Mouse (Mus musculus): Measurements from ENCODE around the gene Hk1. TPM values are rescaled to one million over a fixed set of nuclear protein-coding genes. Genes with fewer than 3 reads are reported as not detected.

Gene Hk1
- polyA plus RNA-seq, 1 experiment from 2014 or later: 83.4 TPM

- Histone ChIP-seq H3K4me2 (no peak overlapping the region), H3K36me3 (peaks cover 67% of the 10 kb centered on the region), H3K27ac (no peak overlapping the region), H3K4me3 (no peak overlapping the region), H3K4me1 (replicated peaks) (no peaks in the 10 kb centered on the region), H3K9me3 (no peaks in the 10 kb centered on the region), H3K27me3 (no peaks in the 10 kb centered on the region), H3K9ac (no peak overlapping the region)
- whole genome bisulfite sequencing: 89% methylated on average over 4 of the region's 4 CpGs
- no peak for ATAC-seq (ENCODE audit: low FRiP score)
Observed at GRCm38 (mm10) chr10:62279671-62280070, 100.0 kb downstream of the Hk1 start.

- Histone ChIP-seq H3K9me3 (no peaks in the 10 kb centered on the region), H3K36me3 (peaks cover 67% of the 10 kb centered on the region), H3K4me3 (no peak overlapping the region), H3K27me3 (no peaks in the 10 kb centered on the region), H3K27ac (no peak overlapping the region), H3K4me1 (replicated peaks) (no peaks in the 10 kb centered on the region), H3K4me2 (no peak overlapping the region), H3K9ac (no peak overlapping the region)
- ATAC-seq (ENCODE audit: low FRiP score): no peak
- WGBS: 66% methylated on average over 3 of the region's 3 CpGs
Observed at GRCm38 (mm10) chr10:62279066-62279465, 100.6 kb downstream of the Hk1 start.

- no peaks in the 10 kb centered on the region for H3K9me3 ChIP-seq
- no peak overlapping the region for H3K4me3 ChIP-seq
- peaks cover 68% of the 10 kb centered on the region for H3K36me3 ChIP-seq
- ATAC-seq (ENCODE audit: low FRiP score): no peak
- no peak overlapping the region for H3K9ac ChIP-seq
- no peak overlapping the region for H3K27ac ChIP-seq
- 95% methylated on average over 18 of the region's 19 CpGs for whole genome bisulfite sequencing
- H3K4me2 ChIP-seq: no peak overlapping the region
- H3K27me3 ChIP-seq: no peaks in the 10 kb centered on the region
- no peaks in the 10 kb centered on the region for H3K4me1 ChIP-seq (replicated peaks)
Observed at GRCm38 (mm10) chr10:62277499-62278293, 102.0 kb downstream of the Hk1 start.

GRCm38 (mm10) chr10:62275235-62275634 is 104.5 kb downstream of the Hk1 start:
- ATAC-seq (ENCODE audit: low FRiP score): no peak
- H3K9me3 ChIP-seq: no peaks in the 10 kb centered on the region
- H3K36me3 ChIP-seq: peaks cover 66% of the 10 kb centered on the region
- H3K4me2 ChIP-seq: no peak overlapping the region
- H3K4me1 ChIP-seq (replicated peaks): no peaks in the 10 kb centered on the region
- H3K9ac ChIP-seq: no peak overlapping the region
- no peak overlapping the region for H3K4me3 ChIP-seq
- no peaks in the 10 kb centered on the region for H3K27me3 ChIP-seq
- 41% methylated on average over 4 of the region's 4 CpGs for WGBS
- H3K27ac ChIP-seq: no peak overlapping the region

- H3K4me2 ChIP-seq: no peak overlapping the region
- no peaks in the 10 kb centered on the region for H3K9me3 ChIP-seq
- H3K4me1 ChIP-seq (replicated peaks): no peaks in the 10 kb centered on the region
- no peak for ATAC-seq (ENCODE audit: low FRiP score)
- WGBS: 84% methylated on average over 16 of the region's 16 CpGs
- H3K27ac ChIP-seq: no peak overlapping the region
- H3K9ac ChIP-seq: no peak overlapping the region
- H3K36me3 ChIP-seq: peaks cover 58% of the 10 kb centered on the region
- H3K4me3 ChIP-seq: no peak overlapping the region
- H3K27me3 ChIP-seq: peaks cover 3% of the 10 kb centered on the region; the same call in 1 of the 2 replicates
Observed at GRCm38 (mm10) chr10:62269278-62269677, 110.4 kb downstream of the Hk1 start.

- WGBS: 84% methylated on average over 2 of the region's 2 CpGs
Observed at GRCm38 (mm10) chr10:62264299-62264698, 115.4 kb downstream of the Hk1 start.

GRCm38 (mm10) chr10:62261115-62261886 is 118.4 kb downstream of the Hk1 start:
- WGBS: 19% methylated on average over 18 of the region's 18 CpGs
- Histone ChIP-seq H3K9ac (no peak overlapping the region), H3K4me1 (replicated peaks) (no peaks in the 10 kb centered on the region), H3K36me3 (no peaks in the 10 kb centered on the region), H3K27me3 (peaks cover 11% of the 10 kb centered on the region), H3K27ac (no peak overlapping the region), H3K4me2 (no peak overlapping the region), H3K9me3 (no peaks in the 10 kb centered on the region), H3K4me3 (no peak overlapping the region)
- peak; percentile 49; the same call in 1 of the 2 replicates for ATAC-seq (ENCODE audit: low FRiP score)

More at GRCm38 (mm10) chr10:62264299-62264698, 115.4 kb downstream of the Hk1 start:
- Histone ChIP-seq H3K9ac (no peak overlapping the region), H3K4me1 (replicated peaks) (no peaks in the 10 kb centered on the region), H3K36me3 (peaks cover 12% of the 10 kb centered on the region), H3K9me3 (no peaks in the 10 kb centered on the region), H3K4me3 (no peak overlapping the region), H3K4me2 (no peak overlapping the region), H3K27me3 (peaks cover 8% of the 10 kb centered on the region), H3K27ac (no peak overlapping the region)
- ATAC-seq (ENCODE audit: low FRiP score): no peak

- no peak overlapping the region for H3K27ac ChIP-seq
- no peak overlapping the region for H3K9ac ChIP-seq
- H3K27me3 ChIP-seq: peaks cover 8% of the 10 kb centered on the region; the same call in 1 of the 2 replicates
- no peak overlapping the region for H3K4me2 ChIP-seq
- ATAC-seq (ENCODE audit: low FRiP score): no peak
- H3K9me3 ChIP-seq: no peaks in the 10 kb centered on the region
- H3K4me1 ChIP-seq (replicated peaks): no peaks in the 10 kb centered on the region
- no peak overlapping the region for H3K4me3 ChIP-seq
- H3K36me3 ChIP-seq: no peaks in the 10 kb centered on the region
- WGBS: 91% methylated on average over 5 of the region's 5 CpGs
Observed at GRCm38 (mm10) chr10:62258298-62258697, 121.4 kb downstream of the Hk1 start.

- no peak overlapping the region for H3K9ac ChIP-seq
- H3K4me3 ChIP-seq: no peak overlapping the region
- no peak for ATAC-seq (ENCODE audit: low FRiP score)
- 91% methylated on average over 27 of the region's 27 CpGs for WGBS
- 0 out of 2 replicates have a peak, but pooled peaks cover 1% of the 10 kb centered on the region for H3K27me3 ChIP-seq
- H3K36me3 ChIP-seq: no peaks in the 10 kb centered on the region
- H3K4me2 ChIP-seq: no peak overlapping the region
- H3K27ac ChIP-seq: no peak overlapping the region
- peaks cover 4% of the 10 kb centered on the region; the same call in 1 of the 2 replicates for H3K4me1 ChIP-seq (replicated peaks)
- H3K9me3 ChIP-seq: no peaks in the 10 kb centered on the region
Observed at GRCm38 (mm10) chr10:62252496-62253235, 127.0 kb downstream of the Hk1 start.

GRCm38 (mm10) chr10:62252000-62252488 is 127.7 kb downstream of the Hk1 start, which contains the start of gene Tacr2:
TSS of gene Tacr2 (plus strand) at chr10:62252438.
- Histone ChIP-seq H3K27ac (no peak within 1 kb of the TSS), H3K4me2 (no peak within 1 kb of the TSS), H3K27me3 (no peaks in the 10 kb centered on the region), H3K9me3 (no peaks in the 10 kb centered on the region), H3K9ac (no peak within 1 kb of the TSS), H3K36me3 (no peaks in the 10 kb centered on the region), H3K4me3 (no peak within 1 kb of the TSS), H3K4me1 (replicated peaks) (peaks cover 10% of the 10 kb centered on the region; the same call in 1 of the 2 replicates)
- no peak for ATAC-seq (ENCODE audit: low FRiP score)
- WGBS: 44% methylated on average over 12 of the region's 12 CpGs

- no peak overlapping the region for H3K27ac ChIP-seq
- WGBS: 67% methylated on average over 8 of the region's 8 CpGs
- H3K4me1 ChIP-seq (replicated peaks): peaks cover 11% of the 10 kb centered on the region; the same call in 1 of the 2 replicates
- H3K27me3 ChIP-seq: 0 out of 2 replicates have a peak, but pooled peaks cover 3% of the 10 kb centered on the region
- H3K9ac ChIP-seq: no peak overlapping the region
- no peak for ATAC-seq (ENCODE audit: low FRiP score)
- H3K9me3 ChIP-seq: no peaks in the 10 kb centered on the region
- no peaks in the 10 kb centered on the region for H3K36me3 ChIP-seq
- H3K4me3 ChIP-seq: no peak overlapping the region
- H3K4me2 ChIP-seq: no peak overlapping the region
Observed at GRCm38 (mm10) chr10:62247815-62248214, 131.9 kb downstream of the Hk1 start.
